Mouse (Mus musculus): ENCODE measurements at regions not wholly inside any gene's neighbourhood (a gene's known extent, or its start where the extent isn't known, plus 50 kb on each side); places are given as distances from the start of the nearest gene placed in this dataset.

DNA sequence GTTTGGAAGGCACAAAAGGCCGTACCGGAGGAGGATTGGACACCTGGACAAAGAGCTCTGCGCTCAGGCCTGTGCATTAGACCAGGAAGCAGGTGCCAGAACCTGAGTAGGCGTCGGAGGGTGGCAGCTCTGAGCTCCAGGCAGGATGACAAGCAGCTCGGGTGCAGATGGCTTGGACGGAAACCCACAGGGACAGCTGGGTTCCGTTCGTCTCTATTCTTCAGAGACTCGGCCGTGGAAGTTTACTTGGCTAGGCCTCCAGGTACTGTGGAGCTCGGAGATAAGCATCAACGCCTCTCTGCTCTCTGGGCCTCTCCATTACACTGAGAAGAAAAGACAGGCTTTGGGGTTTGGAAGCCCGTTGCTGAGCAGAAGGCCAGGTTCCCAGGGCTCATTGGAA is 868.5 kb upstream of the Car8 start:
- TF ChIP-seq CTCF (IDR thresholded peaks at IDR 0.05; ENCODE audit: low read depth, low read length) (no peak), GATA1 (IDR thresholded peaks at IDR 0.05; ENCODE audit: borderline replicate concordance, low read length) (no peak), TAL1 (conservative IDR thresholded peaks at IDR 0.05; ENCODE audit: low read depth, low read length) (no peak), GATA2 (IDR thresholded peaks at IDR 0.05; ENCODE audit: borderline replicate concordance, low read depth, low read length) (no peak), POLR2AphosphoS5 (IDR thresholded peaks at IDR 0.05; ENCODE audit: insufficient replicate concordance, low read depth, low read length) (no peak)
